Mouse (Mus musculus) heart, embryonic 10.5 days (tissue): ENCODE results near the gene Maneal. TPM values are rescaled to one million over a fixed set of nuclear protein-coding genes. Genes with fewer than 3 reads are reported as not detected.

Experiments used
- DNase-seq: peaks from one replicate; pipeline ENCODE4 v3.0.0-alpha.2; 2017; ENCODE audit warnings: low spot score
- H3K27ac ChIP-seq: fragments of 300-500 bp; sonication (generic); 2 replicates; pipeline ENCODE4 v1.5.1; 2016; ENCODE audit warnings: mild to moderate bottlenecking
- H3K27me3 ChIP-seq: fragments of 300-500 bp; sonication (generic); 2 replicates; pipeline ENCODE4 v1.6.1; 2016; ENCODE audit warnings: mild to moderate bottlenecking; ENCODE audit not compliant: poor library complexity, insufficient read depth, severe bottlenecking
- H3K36me3 ChIP-seq: fragments of 300-500 bp; sonication (generic); 2 replicates; pipeline ENCODE4 v1.6.1; 2016; ENCODE audit warnings: mild to moderate bottlenecking, moderate library complexity
- H3K4me1 ChIP-seq: fragments of 300-500 bp; sonication (generic); 2 replicates; pipeline ENCODE4 v1.6.1; 2016; ENCODE audit warnings: mild to moderate bottlenecking
- H3K4me3 ChIP-seq: fragments of 300-500 bp; sonication (generic); 2 replicates; pipeline ENCODE4 v1.5.1; 2016; ENCODE audit warnings: mild to moderate bottlenecking, moderate library complexity
- H3K9me3 ChIP-seq: fragments of 300-500 bp; sonication (generic); 2 replicates; pipeline ENCODE4 v1.6.1; 2016; ENCODE audit warnings: mild to moderate bottlenecking, moderate library complexity
- WGBS: fragments of 180-500 bp; shearing (Covaris S2); methylation state at CpG from one replicate; pipeline ENCODE4 v1.1.7; 2016; 5-methylcytosine and 5-hydroxymethylcytosine counted together
- polyA plus RNA-seq: library from polyadenylated mRNA; unstranded; fragments of >200 nt; fragmentation: Nextera tagmentation; extraction: Ambion mirVana; gene quantifications from 2 replicates; pipeline ENCODE4 v1.2.1, GENCODE M21; 2016

Maneal gene
- polyA plus RNA-seq, 1 experiment from 2014 or later: 0.09 TPM

GRCm38 (mm10) chr4:124832796-124833195 is 29.2 kb downstream of the Maneal start:
- WGBS: 93% methylated on average over 10 of the region's 10 CpGs
- Histone ChIP-seq H3K9me3 (no peaks in the 10 kb centered on the region), H3K4me3 (no peak overlapping the region), H3K27me3 (no peaks in the 10 kb centered on the region), H3K36me3 (peaks cover 54% of the 10 kb centered on the region), H3K4me1 (no peaks in the 10 kb centered on the region), H3K27ac (no peak overlapping the region)
- DNase-seq: no peak

- 62% methylated on average over 5 of the region's 5 CpGs for WGBS
These were observed 32.3 kb downstream of the Maneal start for GRCm38 (mm10) chr4:124829671-124830070.

GRCm38 (mm10) chr4:124825371-124825965 is 36.5 kb downstream of the Maneal start:
- H3K36me3 ChIP-seq: peaks cover 79% of the 10 kb centered on the region
- no peaks in the 10 kb centered on the region for H3K4me1 ChIP-seq
- H3K4me3 ChIP-seq: no peak overlapping the region
- H3K27me3 ChIP-seq: no peaks in the 10 kb centered on the region
- no peaks in the 10 kb centered on the region for H3K9me3 ChIP-seq
- H3K27ac ChIP-seq: no peak overlapping the region
- 96% methylated on average over 21 of the region's 21 CpGs for WGBS
- no peak for DNase-seq

More at GRCm38 (mm10) chr4:124829671-124830070, 32.3 kb downstream of the Maneal start:
- no peak overlapping the region for H3K4me3 ChIP-seq
- no peaks in the 10 kb centered on the region for H3K9me3 ChIP-seq
- H3K27me3 ChIP-seq: no peaks in the 10 kb centered on the region
- peaks cover 67% of the 10 kb centered on the region for H3K36me3 ChIP-seq
- H3K27ac ChIP-seq: no peak overlapping the region
- DNase-seq: no peak
- H3K4me1 ChIP-seq: no peaks in the 10 kb centered on the region

- H3K9me3 ChIP-seq: no peaks in the 10 kb centered on the region
- H3K4me1 ChIP-seq: no peaks in the 10 kb centered on the region
- H3K27me3 ChIP-seq: no peaks in the 10 kb centered on the region
- H3K27ac ChIP-seq: no peak overlapping the region
- peaks cover 79% of the 10 kb centered on the region for H3K36me3 ChIP-seq
- DNase-seq: no peak
- H3K4me3 ChIP-seq: no peak overlapping the region
- 93% methylated on average over 6 of the region's 6 CpGs for WGBS
These were observed 37.0 kb downstream of the Maneal start for GRCm38 (mm10) chr4:124824967-124825366.

GRCm38 (mm10) chr4:124818832-124819231 is 43.1 kb downstream of the Maneal start:
- peaks cover 16% of the 10 kb centered on the region for H3K4me1 ChIP-seq
- 90% methylated on average over 4 of the region's 4 CpGs for WGBS
- H3K36me3 ChIP-seq: peaks cover 39% of the 10 kb centered on the region
- no peaks in the 10 kb centered on the region for H3K27me3 ChIP-seq
- DNase-seq: no peak
- H3K27ac ChIP-seq: no peak overlapping the region
- H3K4me3 ChIP-seq: no peak overlapping the region
- no peaks in the 10 kb centered on the region for H3K9me3 ChIP-seq

- H3K4me1 ChIP-seq: peaks cover 16% of the 10 kb centered on the region
- peak; percentile 91 for DNase-seq
- H3K36me3 ChIP-seq: peaks cover 29% of the 10 kb centered on the region
- no peak overlapping the region for H3K4me3 ChIP-seq
- no peak overlapping the region for H3K27ac ChIP-seq
- WGBS: 10% methylated on average over 6 of the region's 6 CpGs
- no peaks in the 10 kb centered on the region for H3K9me3 ChIP-seq
- H3K27me3 ChIP-seq: no peaks in the 10 kb centered on the region
These were observed 44.2 kb downstream of the Maneal start for GRCm38 (mm10) chr4:124817803-124818202.

- H3K4me1 ChIP-seq: peaks cover 23% of the 10 kb centered on the region
- peaks cover 21% of the 10 kb centered on the region for H3K36me3 ChIP-seq
- H3K27me3 ChIP-seq: no peaks in the 10 kb centered on the region
- H3K27ac ChIP-seq: no peak overlapping the region
- DNase-seq: no peak
- H3K9me3 ChIP-seq: no peaks in the 10 kb centered on the region
- H3K4me3 ChIP-seq: no peak overlapping the region
- 92% methylated on average over 11 of the region's 11 CpGs for WGBS
These were observed 46.1 kb downstream of the Maneal start for GRCm38 (mm10) chr4:124815901-124816300.

- WGBS: 54% methylated on average over 9 of the region's 9 CpGs
- no peak for DNase-seq
- Histone ChIP-seq H3K4me1 (peaks cover 14% of the 10 kb centered on the region; the same call in 1 of the 2 replicates), H3K4me3 (no peak overlapping the region), H3K36me3 (peaks cover 24% of the 10 kb centered on the region), H3K27me3 (no peaks in the 10 kb centered on the region), H3K9me3 (no peaks in the 10 kb centered on the region), H3K27ac (no peak overlapping the region)
These were observed 50.5 kb downstream of the Maneal start for GRCm38 (mm10) chr4:124811347-124811975.

- DNase-seq: no peak
- Histone ChIP-seq H3K27me3 (no peaks in the 10 kb centered on the region), H3K9me3 (no peaks in the 10 kb centered on the region), H3K36me3 (peaks cover 35% of the 10 kb centered on the region), H3K4me1 (peaks cover 14% of the 10 kb centered on the region; the same call in 1 of the 2 replicates), H3K27ac (no peak overlapping the region), H3K4me3 (no peak overlapping the region)
- 85% methylated on average over 7 of the region's 7 CpGs for whole genome bisulfite sequencing
These were observed 51.9 kb downstream of the Maneal start for GRCm38 (mm10) chr4:124810056-124810455.

- no peak overlapping the region for H3K27ac ChIP-seq
- H3K36me3 ChIP-seq: peaks cover 39% of the 10 kb centered on the region
- no peak for DNase-seq
- no peaks in the 10 kb centered on the region for H3K9me3 ChIP-seq
- H3K4me3 ChIP-seq: no peak overlapping the region
- H3K27me3 ChIP-seq: no peaks in the 10 kb centered on the region
- H3K4me1 ChIP-seq: peaks cover 14% of the 10 kb centered on the region; the same call in 1 of the 2 replicates
- 74% methylated on average over 9 of the region's 9 CpGs for WGBS
These were observed 52.7 kb downstream of the Maneal start for GRCm38 (mm10) chr4:124809136-124809883.

GRCm38 (mm10) chr4:124808511-124808910 is 53.5 kb downstream of the Maneal start:
- DNase-seq: no peak
- H3K4me3 ChIP-seq: no peak overlapping the region
- H3K27me3 ChIP-seq: no peaks in the 10 kb centered on the region
- H3K4me1 ChIP-seq: peaks cover 16% of the 10 kb centered on the region; the same call in 1 of the 2 replicates
- peaks cover 39% of the 10 kb centered on the region for H3K36me3 ChIP-seq
- WGBS: 52% methylated on average over 5 of the region's 5 CpGs
- H3K27ac ChIP-seq: no peak overlapping the region; the same call in 1 of the 2 replicates
- no peaks in the 10 kb centered on the region for H3K9me3 ChIP-seq
